Mouse (Mus musculus): ENCODE data around the gene Phldb3.
"Not testable (repeated sequence)": the region's sequence is repeated elsewhere in the genome, so short reads cannot be mapped to it uniquely, and the experiment has no call there.

Gene Phldb3

GRCm38 (mm10) chr7:24593621-24594308, 16.8 kb upstream of the Phldb3 start:
- peak; percentile 87; the same call in 1 of the 2 replicates for ATAC-seq (ENCODE audit: insufficient number of reproducible peaks, low FRiP score, low TSS enrichment)

- ATAC-seq (ENCODE audit: insufficient number of reproducible peaks, low FRiP score, low TSS enrichment): no peak
Measured at GRCm38 (mm10) chr7:24594309-24594803, 16.2 kb upstream of the Phldb3 start.

- ATAC-seq (ENCODE audit: insufficient number of reproducible peaks, low FRiP score, low TSS enrichment): no peak
Measured at GRCm38 (mm10) chr7:24595464-24595863, 15.1 kb upstream of the Phldb3 start.

GRCm38 (mm10) chr7:24598121-24598520, 12.4 kb upstream of the Phldb3 start:
- no peak for ATAC-seq (ENCODE audit: insufficient number of reproducible peaks, low FRiP score, low TSS enrichment)

- no peak for ATAC-seq (ENCODE audit: insufficient number of reproducible peaks, low FRiP score, low TSS enrichment)
Measured at GRCm38 (mm10) chr7:24599211-24600067, 11.1 kb upstream of the Phldb3 start.

GRCm38 (mm10) chr7:24600941-24601597, 9.5 kb upstream of the Phldb3 start:
- ATAC-seq (ENCODE audit: insufficient number of reproducible peaks, low FRiP score, low TSS enrichment): peak; percentile 89

GRCm38 (mm10) chr7:24605561-24605960, 5.0 kb upstream of the Phldb3 start:
- ATAC-seq (ENCODE audit: insufficient number of reproducible peaks, low FRiP score, low TSS enrichment): no peak

GRCm38 (mm10) chr7:24606046-24606445, 4.5 kb upstream of the Phldb3 start:
- ATAC-seq (ENCODE audit: insufficient number of reproducible peaks, low FRiP score, low TSS enrichment): no peak

- peak; percentile 52; the same call in 1 of the 2 replicates for ATAC-seq (ENCODE audit: insufficient number of reproducible peaks, low FRiP score, low TSS enrichment)
Measured at GRCm38 (mm10) chr7:24608017-24608416, 2.5 kb upstream of the Phldb3 start.

GRCm38 (mm10) chr7:24608561-24608960, 2.0 kb upstream of the Phldb3 start:
- no peak for ATAC-seq (ENCODE audit: insufficient number of reproducible peaks, low FRiP score, low TSS enrichment)

GRCm38 (mm10) chr7:24610879-24611494, 424 bp downstream of the Phldb3 start:
- no peak for ATAC-seq (ENCODE audit: insufficient number of reproducible peaks, low FRiP score, low TSS enrichment)

GRCm38 (mm10) chr7:24611709-24612108, 1.1 kb downstream of the Phldb3 start:
- ATAC-seq (ENCODE audit: insufficient number of reproducible peaks, low FRiP score, low TSS enrichment): no peak

GRCm38 (mm10) chr7:24612308-24612910, 1.8 kb downstream of the Phldb3 start:
- no peak for ATAC-seq (ENCODE audit: insufficient number of reproducible peaks, low FRiP score, low TSS enrichment)

GRCm38 (mm10) chr7:24614816-24615215, 4.3 kb downstream of the Phldb3 start:
- no peak for ATAC-seq (ENCODE audit: insufficient number of reproducible peaks, low FRiP score, low TSS enrichment)

GRCm38 (mm10) chr7:24617763-24618162, 7.2 kb downstream of the Phldb3 start:
- no peak for ATAC-seq (ENCODE audit: insufficient number of reproducible peaks, low FRiP score, low TSS enrichment)

GRCm38 (mm10) chr7:24618374-24618773, 7.8 kb downstream of the Phldb3 start:
- not testable (repeated sequence) for ATAC-seq (ENCODE audit: insufficient number of reproducible peaks, low FRiP score, low TSS enrichment)

GRCm38 (mm10) chr7:24619671-24620397, 9.3 kb downstream of the Phldb3 start:
- ATAC-seq (ENCODE audit: insufficient number of reproducible peaks, low FRiP score, low TSS enrichment): no peak

GRCm38 (mm10) chr7:24621193-24621592, 10.6 kb downstream of the Phldb3 start:
- no peak for ATAC-seq (ENCODE audit: insufficient number of reproducible peaks, low FRiP score, low TSS enrichment)

- no peak for ATAC-seq (ENCODE audit: insufficient number of reproducible peaks, low FRiP score, low TSS enrichment)
Measured at GRCm38 (mm10) chr7:24622967-24623366, 12.4 kb downstream of the Phldb3 start.

Measured in cerebellum, adult (tissue).